Mouse (Mus musculus) stomach, postnatal 0 days (tissue): Measurements from ENCODE around the gene Ankrd10. TPM values are rescaled to one million over a fixed set of nuclear protein-coding genes. Genes with fewer than 3 reads are reported as not detected.

Experiments
- ATAC-seq: fragments of 200-750 bp; cut with Nextera tagmentation; 2 replicates; pipeline ENCODE4 v1.8.0; 2017; ENCODE audit not compliant: low FRiP score, low TSS enrichment
- DNase-seq: peaks from one replicate; pipeline ENCODE4 v3.0.0-alpha.2; 2016; ENCODE audit warnings: low spot score
- H3K27ac ChIP-seq: fragments of 300-500 bp; sonication (generic); replicated peaks from 2 replicates; pipeline ENCODE4 v1.5.1; 2014; ENCODE audit warnings: mild to moderate bottlenecking, control low read depth
- H3K27me3 ChIP-seq: fragments of 300-500 bp; sonication (generic); 2 replicates; pipeline ENCODE4 v1.6.1; 2014; ENCODE audit warnings: low read length; ENCODE audit not compliant: control insufficient read depth, insufficient read depth
- H3K36me3 ChIP-seq: fragments of 300-500 bp; sonication (generic); 2 replicates; pipeline ENCODE4 v1.6.1; 2014; ENCODE audit warnings: low read length, mixed read lengths; ENCODE audit not compliant: control insufficient read depth, insufficient read depth
- H3K4me1 ChIP-seq: fragments of 300-500 bp; sonication (generic); replicated peaks from 2 replicates; pipeline ENCODE4 v1.6.1; 2014; ENCODE audit warnings: antibody characterized with exemption; ENCODE audit not compliant: control insufficient read depth, insufficient read depth
- H3K4me2 ChIP-seq: fragments of 300-500 bp; sonication (generic); replicated peaks from 2 replicates; pipeline ENCODE4 v1.6.1; 2014; ENCODE audit warnings: low read depth, mild to moderate bottlenecking, control low read depth, moderate library complexity
- H3K4me3 ChIP-seq: fragments of 300-500 bp; sonication (generic); 2 replicates; pipeline ENCODE4 v1.5.1; 2014; ENCODE audit warnings: low read depth, low read length, control low read depth
- H3K9ac ChIP-seq: fragments of 300-500 bp; sonication (generic); 2 replicates; pipeline ENCODE4 v1.6.1; 2014; ENCODE audit warnings: mild to moderate bottlenecking, low read length, control low read depth, mixed read lengths
- H3K9me3 ChIP-seq: fragments of 300-500 bp; sonication (generic); 2 replicates; pipeline ENCODE4 v1.6.1; 2016; ENCODE audit warnings: low read length; ENCODE audit not compliant: control insufficient read depth
- CTCF ChIP-seq: IDR thresholded peaks from 2 replicates; pipeline ENCODE4 v1.5.1; 2016; ENCODE audit warnings: antibody characterized with exemption, low read depth, mild to moderate bottlenecking, moderate library complexity
- EP300 ChIP-seq: optimal IDR thresholded peaks from 2 replicates; pipeline ENCODE3; 2016; ENCODE audit warnings: antibody characterized with exemption
- WGBS: fragments of 180-500 bp; shearing (Covaris S2); extraction: QIAGEN DNeasy Blood & Tissue Kit; methylation state at CpG from one replicate; pipeline ENCODE4 v1.1.7; 2014; 5-methylcytosine and 5-hydroxymethylcytosine counted together
- polyA plus RNA-seq: library from polyadenylated mRNA; unstranded; fragments of >200 nt; fragmentation: Nextera tagmentation; extraction: Ambion mirVana; gene quantifications from 2 replicates; pipeline ENCODE4 v1.2.1, GENCODE M21; 2015

Gene Ankrd10
- polyA plus RNA-seq, 1 experiment from 2014 or later = 27.9 TPM

GRCm38 (mm10) chr8:11634331-11635011 is 1.1 kb downstream of the Ankrd10 start:
- peak overlapping the region; percentile 94 for H3K4me2 ChIP-seq
- no peaks in the 10 kb centered on the region for H3K9me3 ChIP-seq
- DNase-seq (no peak), ATAC-seq (no peak)
- under 1% methylated on average over 38 of the region's 39 CpGs for WGBS
- peak overlapping the region; percentile 97 for H3K27ac ChIP-seq
- H3K27me3 ChIP-seq = no peaks in the 10 kb centered on the region
- no peak for TF ChIP-seq CTCF
- no peak for TF ChIP-seq EP300
- peaks cover 6% of the 10 kb centered on the region; the same call in 1 of the 2 replicates for H3K36me3 ChIP-seq
- H3K9ac ChIP-seq = peak overlapping the region; percentile 84
- no peaks in the 10 kb centered on the region; the same call in 1 of the 2 replicates for H3K4me1 ChIP-seq
- H3K4me3 ChIP-seq = peak overlapping the region; percentile 98

GRCm38 (mm10) chr8:11633414-11633813 is 2.1 kb downstream of the Ankrd10 start:
- H3K27ac ChIP-seq = no peak overlapping the region; the same call in 1 of the 2 replicates
- H3K9me3 ChIP-seq = no peaks in the 10 kb centered on the region
- no peak for DNase-seq
- TF ChIP-seq CTCF = no peak
- TF ChIP-seq EP300 = no peak
- peak overlapping the region; percentile 94 for H3K4me2 ChIP-seq
- no peaks in the 10 kb centered on the region for H3K27me3 ChIP-seq
- no peaks in the 10 kb centered on the region; the same call in 1 of the 2 replicates for H3K4me1 ChIP-seq
- peak overlapping the region; percentile 18; the same call in 1 of the 2 replicates for H3K9ac ChIP-seq
- 34% methylated on average over 7 of the region's 7 CpGs for WGBS
- peak overlapping the region; percentile 98 for H3K4me3 ChIP-seq
- peaks cover 8% of the 10 kb centered on the region; the same call in 1 of the 2 replicates for H3K36me3 ChIP-seq
- no peak for ATAC-seq

DNA sequence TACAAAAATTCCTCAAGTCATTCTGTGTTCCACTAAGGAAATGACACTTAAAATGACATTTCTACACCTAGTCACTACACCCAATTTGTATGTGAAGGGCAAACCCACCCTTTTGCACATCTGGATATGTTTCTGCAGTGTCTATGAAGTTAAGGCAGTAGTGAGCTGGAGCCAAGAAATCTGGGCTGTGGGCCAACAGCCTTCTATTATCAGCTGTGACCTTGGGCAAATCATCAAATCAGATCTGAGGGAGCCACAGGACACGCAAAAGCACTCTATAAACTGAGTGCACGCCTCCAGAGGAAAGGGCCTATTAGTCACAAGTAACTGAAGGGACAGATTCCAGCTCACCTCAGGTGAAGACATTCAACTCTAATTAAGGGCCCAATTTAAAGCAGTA is 3.2 kb downstream of the Ankrd10 start:
- H3K9me3 ChIP-seq = no peaks in the 10 kb centered on the region
- no peaks in the 10 kb centered on the region; the same call in 1 of the 2 replicates for H3K4me1 ChIP-seq
- peak; percentile 58 for DNase-seq
- H3K27ac ChIP-seq = no peak overlapping the region
- ATAC-seq = no peak
- 14% methylated on average over 2 of the region's 2 CpGs for WGBS
- no peaks in the 10 kb centered on the region for H3K27me3 ChIP-seq
- TF ChIP-seq CTCF (no peak), EP300 (no peak)
- no peak overlapping the region for H3K4me3 ChIP-seq
- no peak overlapping the region for H3K9ac ChIP-seq
- peaks cover 9% of the 10 kb centered on the region; the same call in 1 of the 2 replicates for H3K36me3 ChIP-seq
- H3K4me2 ChIP-seq = no peak overlapping the region

GRCm38 (mm10) chr8:11629206-11629605 is 6.4 kb downstream of the Ankrd10 start:
- no peak overlapping the region for H3K4me3 ChIP-seq
- H3K9me3 ChIP-seq = no peaks in the 10 kb centered on the region
- no peaks in the 10 kb centered on the region for H3K27me3 ChIP-seq
- no peak overlapping the region for H3K9ac ChIP-seq
- no peak overlapping the region for H3K27ac ChIP-seq
- WGBS = 78% methylated on average over 5 of the region's 5 CpGs
- no peak for TF ChIP-seq CTCF
- peaks cover 16% of the 10 kb centered on the region for H3K36me3 ChIP-seq
- no peak for ATAC-seq
- H3K4me1 ChIP-seq = no peaks in the 10 kb centered on the region; the same call in 1 of the 2 replicates
- no peak overlapping the region for H3K4me2 ChIP-seq
- DNase-seq = no peak

- Histone ChIP-seq H3K27me3 (no peaks in the 10 kb centered on the region), H3K9me3 (no peaks in the 10 kb centered on the region), H3K9ac (no peak overlapping the region), H3K4me3 (no peak overlapping the region), H3K4me2 (no peak overlapping the region), H3K4me1 (no peaks in the 10 kb centered on the region; the same call in 1 of the 2 replicates), H3K36me3 (peaks cover 16% of the 10 kb centered on the region), H3K27ac (no peak overlapping the region)
- 68% methylated on average over 7 of the region's 7 CpGs for WGBS
- no peak for TF ChIP-seq CTCF
- no peak for TF ChIP-seq EP300
- DNase-seq (no peak), ATAC-seq (no peak)
These were observed 6.9 kb downstream of the Ankrd10 start for GRCm38 (mm10) chr8:11628506-11629132.

DNA sequence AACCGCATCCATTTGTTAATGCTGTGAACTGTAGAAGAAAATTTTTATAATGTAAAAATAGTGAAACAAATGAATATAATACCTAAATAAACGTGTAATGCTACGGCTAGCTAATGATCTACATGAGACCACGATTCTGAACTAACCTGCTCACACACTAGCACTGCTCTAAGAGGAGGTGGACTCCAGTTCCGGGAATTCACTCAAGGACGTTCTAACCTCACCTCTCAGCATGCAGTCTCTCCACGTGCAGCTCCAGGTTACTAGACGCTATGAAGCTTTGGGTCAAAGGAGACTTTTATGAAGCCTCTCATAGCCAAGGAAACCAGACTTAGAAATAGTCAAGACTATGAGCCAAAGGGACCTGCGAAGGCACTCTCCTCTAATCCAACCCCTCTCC is 7.8 kb downstream of the Ankrd10 start:
- Histone ChIP-seq H3K27me3 (no peaks in the 10 kb centered on the region), H3K4me2 (no peak overlapping the region), H3K9ac (no peak overlapping the region), H3K36me3 (peaks cover 16% of the 10 kb centered on the region), H3K27ac (no peak overlapping the region), H3K4me3 (no peak overlapping the region), H3K9me3 (no peaks in the 10 kb centered on the region), H3K4me1 (no peaks in the 10 kb centered on the region)
- TF ChIP-seq CTCF (no peak), EP300 (no peak)
- ATAC-seq = no peak
- no peak for DNase-seq
- WGBS = 79% methylated on average over 9 of the region's 9 CpGs
